Mouse (Mus musculus) c-Kit-positive CD71-positive TER-119-positive erythroid progenitor cells, embryonic 14.5 days (primary cell): ENCODE data around the gene Ppm1h.
"Not testable (repeated sequence)": the region's sequence is repeated elsewhere in the genome, so short reads cannot be mapped to it uniquely, and the experiment has no call there.

ENCODE experiments used
- DNase-seq: peaks from one replicate; pipeline ENCODE4 v3.0.0-alpha.2; 2013; ENCODE audit warnings: low spot score

Ppm1h gene

GRCm38 (mm10) chr10:122931193-122931832 lies 252.8 kb downstream of the Ppm1h start:
- no peak for DNase-seq

DNA sequence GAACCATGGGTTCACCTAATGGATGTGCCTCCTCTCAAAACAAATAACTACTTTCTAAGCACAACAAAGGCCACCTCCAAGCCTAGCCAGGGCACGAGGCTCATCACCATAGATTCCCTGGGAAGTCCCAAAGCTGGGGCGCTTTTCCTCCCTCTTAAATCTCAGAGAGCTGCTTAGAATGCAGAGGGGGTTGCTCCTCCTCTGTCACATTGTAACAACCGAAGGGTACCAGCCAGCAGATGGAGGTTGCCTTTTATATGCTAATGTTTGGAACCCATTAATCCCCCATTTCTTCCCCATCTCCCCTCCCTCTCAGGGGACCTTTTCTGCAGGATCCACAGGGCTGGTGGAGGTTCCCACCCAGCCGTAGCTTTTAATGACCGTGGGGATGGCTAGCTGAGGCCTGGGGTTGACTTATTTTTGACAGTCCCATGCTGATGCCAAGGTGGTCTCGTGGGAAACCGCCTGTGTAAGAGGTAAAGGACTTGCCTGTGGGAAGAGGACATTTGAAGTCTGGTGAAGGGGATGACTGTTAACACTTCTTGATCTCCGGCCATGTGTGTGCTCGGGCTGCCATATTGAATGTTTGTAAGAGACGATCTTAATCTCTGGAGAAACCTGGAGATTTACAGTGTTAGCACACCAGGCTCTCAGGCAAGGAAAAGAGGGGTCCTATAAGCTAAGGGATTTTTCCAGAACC lies 253.4 kb downstream of the Ppm1h start:
- no peak for DNase-seq

GRCm38 (mm10) chr10:122933053-122933838 lies 254.7 kb downstream of the Ppm1h start:
- no peak for DNase-seq

DNA sequence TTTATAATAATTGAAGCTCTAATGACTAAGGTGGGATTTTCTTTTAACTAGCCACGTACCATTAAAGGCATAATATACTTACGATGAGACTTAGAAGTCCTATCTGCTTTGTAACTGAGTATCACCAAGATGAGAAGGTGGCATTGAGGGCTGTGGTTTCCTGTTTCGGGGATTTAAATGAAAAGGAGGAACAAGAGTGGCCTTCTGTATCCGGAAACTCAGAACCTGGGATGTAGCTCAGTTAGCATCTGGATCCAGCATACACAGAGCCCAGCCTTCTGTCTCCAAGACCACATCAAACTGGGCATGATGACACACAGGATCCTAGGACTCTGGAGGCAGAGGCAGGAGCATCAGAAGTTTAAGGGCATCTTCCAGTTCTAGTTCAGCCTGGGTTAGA lies 256.8 kb downstream of the Ppm1h start:
- not testable (repeated sequence) for DNase-seq

DNA sequence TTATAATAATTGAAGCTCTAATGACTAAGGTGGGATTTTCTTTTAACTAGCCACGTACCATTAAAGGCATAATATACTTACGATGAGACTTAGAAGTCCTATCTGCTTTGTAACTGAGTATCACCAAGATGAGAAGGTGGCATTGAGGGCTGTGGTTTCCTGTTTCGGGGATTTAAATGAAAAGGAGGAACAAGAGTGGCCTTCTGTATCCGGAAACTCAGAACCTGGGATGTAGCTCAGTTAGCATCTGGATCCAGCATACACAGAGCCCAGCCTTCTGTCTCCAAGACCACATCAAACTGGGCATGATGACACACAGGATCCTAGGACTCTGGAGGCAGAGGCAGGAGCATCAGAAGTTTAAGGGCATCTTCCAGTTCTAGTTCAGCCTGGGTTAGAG lies 258.8 kb downstream of the Ppm1h start:
- not testable (repeated sequence) for DNase-seq

GRCm38 (mm10) chr10:122939546-122939945 lies 261.0 kb downstream of the Ppm1h start:
- no peak for DNase-seq

- no peak for DNase-seq
Observed at GRCm38 (mm10) chr10:122942771-122943170, 264.2 kb downstream of the Ppm1h start.

GRCm38 (mm10) chr10:122943824-122944223 lies 265.3 kb downstream of the Ppm1h start:
- no peak for DNase-seq

DNA sequence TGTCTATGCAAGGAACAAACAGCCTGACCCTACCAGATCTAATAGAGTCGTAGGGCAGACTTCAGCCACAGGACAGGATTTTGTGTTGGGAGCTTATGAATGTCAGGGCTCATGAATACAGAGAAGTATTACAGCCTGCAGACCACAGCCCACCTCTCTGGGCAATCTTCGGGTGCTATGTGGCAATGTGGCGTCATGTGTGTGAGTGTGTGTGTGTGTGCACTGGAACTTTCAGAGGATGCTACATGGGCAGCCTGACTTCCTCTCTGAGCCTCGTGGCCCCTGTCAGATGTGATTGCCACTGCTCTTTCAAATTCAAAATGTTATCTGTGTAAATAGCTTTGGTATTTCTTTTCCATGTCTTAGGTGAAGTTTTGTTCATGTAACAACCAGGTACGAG lies 266.3 kb downstream of the Ppm1h start:
- no peak for DNase-seq

DNA sequence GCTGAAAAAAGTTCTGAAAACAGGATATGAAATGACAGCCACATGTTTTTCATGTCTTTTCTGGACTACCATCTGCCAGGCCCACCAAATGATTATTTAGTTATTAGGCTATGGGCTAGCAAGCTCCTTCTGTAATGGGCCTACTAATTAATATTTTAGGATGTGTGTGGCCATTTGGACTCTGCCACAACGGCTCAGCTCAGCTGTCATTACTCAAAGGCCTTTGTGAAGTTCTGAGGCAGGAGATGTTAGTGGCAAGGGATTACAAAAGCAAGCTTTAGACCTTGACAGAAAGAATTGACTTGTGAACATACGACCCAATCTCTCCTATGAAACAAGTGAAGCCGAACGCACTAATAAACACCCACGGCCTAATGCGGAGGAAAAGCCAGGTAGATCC lies 272.4 kb downstream of the Ppm1h start:
- no peak for DNase-seq

GRCm38 (mm10) chr10:122953576-122953975 lies 275.0 kb downstream of the Ppm1h start:
- no peak for DNase-seq

GRCm38 (mm10) chr10:122957918-122958317 lies 279.4 kb downstream of the Ppm1h start:
- no peak for DNase-seq

DNA sequence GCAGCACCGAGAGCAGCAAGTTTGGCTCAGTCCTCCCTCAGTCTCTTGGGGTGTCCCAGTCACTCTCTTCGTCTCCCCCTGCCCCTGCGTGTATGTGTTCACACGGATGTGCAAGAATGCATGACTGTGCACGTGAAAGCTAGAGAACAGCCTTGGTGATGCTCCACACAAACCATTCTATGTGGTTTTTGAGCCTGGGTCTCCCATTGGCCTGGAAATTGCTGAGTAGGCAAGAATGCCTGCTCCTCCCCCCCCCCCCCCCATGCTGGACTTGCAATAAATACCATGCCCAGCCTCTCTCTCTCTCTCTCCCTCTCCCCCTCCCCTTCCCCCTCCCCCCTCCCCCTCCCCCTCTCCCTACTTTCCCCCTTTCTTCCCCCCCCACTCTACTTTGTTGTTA lies 280.1 kb downstream of the Ppm1h start:
- DNase-seq = no peak

DNA sequence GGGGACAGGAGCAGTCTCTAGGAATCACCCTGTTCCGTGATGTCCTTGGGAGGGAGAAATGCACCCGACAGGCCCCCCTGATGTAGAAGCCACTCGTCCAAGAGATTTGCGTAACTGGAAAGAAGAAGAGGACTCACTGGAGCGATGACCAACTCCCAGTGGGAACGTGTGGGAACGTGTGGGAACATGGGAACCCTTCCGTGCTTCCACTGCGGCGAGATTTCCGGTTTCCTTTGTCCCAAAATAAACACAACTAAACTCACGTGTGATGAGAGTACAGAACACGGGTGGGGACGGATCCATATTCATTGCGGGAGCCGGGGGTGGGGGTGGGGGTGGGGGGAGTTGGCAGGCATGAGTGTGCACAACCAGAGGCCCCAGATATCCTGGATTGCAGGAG lies 281.7 kb downstream of the Ppm1h start:
- no peak for DNase-seq

GRCm38 (mm10) chr10:122960738-122961137 lies 282.2 kb downstream of the Ppm1h start:
- no peak for DNase-seq

GRCm38 (mm10) chr10:122961494-122961893 lies 282.9 kb downstream of the Ppm1h start:
- no peak for DNase-seq

- DNase-seq = no peak
Observed at GRCm38 (mm10) chr10:122962651-122963050, 284.1 kb downstream of the Ppm1h start.

GRCm38 (mm10) chr10:122963463-122964240 lies 285.1 kb downstream of the Ppm1h start:
- DNase-seq = no peak

GRCm38 (mm10) chr10:122964241-122964636 lies 285.7 kb downstream of the Ppm1h start:
- DNase-seq = no peak

DNA sequence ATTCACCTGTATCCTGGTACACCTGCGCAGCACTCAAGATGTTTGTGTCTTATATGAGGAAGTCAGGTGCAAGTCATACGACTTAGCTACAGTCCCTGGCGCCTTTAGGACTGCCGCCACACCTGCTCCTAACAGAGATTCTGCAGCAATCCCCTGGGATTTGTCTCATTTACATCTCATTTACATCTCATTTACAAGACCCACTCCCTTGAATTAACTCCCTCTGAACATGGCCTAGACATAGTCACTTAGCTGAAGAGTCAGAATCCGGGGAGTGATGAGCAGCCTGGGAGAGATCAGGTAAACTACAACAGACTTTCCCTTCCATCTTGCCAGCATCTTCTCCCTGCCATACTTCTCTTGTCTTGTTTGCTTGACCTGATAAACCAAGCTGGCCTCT lies 287.1 kb downstream of the Ppm1h start:
- DNase-seq = not testable (repeated sequence)

DNA sequence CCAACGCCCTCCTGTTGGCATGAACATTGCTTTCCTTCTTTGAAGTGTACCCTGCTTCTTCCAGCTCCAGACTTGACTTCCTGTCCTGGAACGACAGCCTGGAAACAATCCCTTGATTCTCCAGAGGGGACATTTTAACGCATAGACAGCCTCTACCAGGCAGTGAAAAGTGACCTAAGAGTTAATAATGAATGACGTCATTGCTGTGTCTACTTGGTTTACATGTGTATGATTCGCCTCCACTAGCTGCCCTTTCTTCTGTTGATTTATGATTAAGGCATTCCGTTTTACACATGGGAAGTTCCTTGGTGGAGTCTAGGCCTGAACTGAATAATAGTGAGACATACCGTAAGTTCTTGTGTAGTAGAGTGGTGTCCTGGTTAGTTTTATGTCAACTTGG lies 287.9 kb downstream of the Ppm1h start:
- DNase-seq = no peak

DNA sequence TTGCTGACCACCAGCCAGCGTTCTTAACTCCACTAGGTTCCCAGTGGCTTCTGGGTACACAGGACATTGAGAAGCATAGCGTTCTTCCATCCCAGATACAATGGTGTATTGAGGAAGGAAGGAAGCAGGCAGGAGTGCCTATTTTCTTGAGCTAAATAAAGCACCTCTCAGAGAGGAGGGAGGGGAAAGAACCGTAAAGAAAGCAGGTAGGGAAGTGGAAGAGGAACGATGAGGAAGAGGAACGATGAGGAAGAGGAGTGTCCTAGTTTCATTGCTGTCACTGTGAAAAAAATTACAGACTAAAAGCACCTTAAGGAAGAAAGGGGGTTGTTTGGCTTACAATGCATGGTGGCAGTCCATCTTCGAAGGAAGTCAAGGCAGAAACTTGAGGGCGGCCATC lies 291.6 kb downstream of the Ppm1h start:
- no peak for DNase-seq
